Mouse (Mus musculus) ovary, adult 18-20 months (tissue): ENCODE measurements at regions not wholly inside any gene's neighbourhood (a gene's known extent, or its start where the extent isn't known, plus 50 kb on each side); places are given as distances from the start of the nearest gene placed in this dataset.

Experiments
- DNase-seq: peaks from one replicate; pipeline ENCODE4 v3.0.0; 2022; ENCODE audit warnings: low spot score, mixed read lengths

- no peak for DNase-seq
Observed at GRCm38 (mm10) chr17:68916531-68916930, 90.1 kb downstream of the Tmem200c start.

- DNase-seq = no peak
Observed at GRCm38 (mm10) chr17:68918228-68918627, 91.8 kb downstream of the Tmem200c start.

- no peak for DNase-seq
Observed at GRCm38 (mm10) chr17:68923271-68923670, 96.8 kb downstream of the Tmem200c start.

- DNase-seq = no peak
Observed at GRCm38 (mm10) chr17:68927418-68927817, 101.0 kb downstream of the Tmem200c start.

- no peak for DNase-seq
Observed at GRCm38 (mm10) chr17:68928691-68929090, 102.3 kb downstream of the Tmem200c start.

- DNase-seq = no peak
Observed at GRCm38 (mm10) chr17:68933265-68933664, 106.8 kb downstream of the Tmem200c start.

- DNase-seq = no peak
Observed at GRCm38 (mm10) chr17:68934066-68934465, 107.6 kb downstream of the Tmem200c start.

- peak; percentile 2 for DNase-seq
Observed at GRCm38 (mm10) chr17:68936016-68936415, 109.6 kb downstream of the Tmem200c start.

- no peak for DNase-seq
Observed at GRCm38 (mm10) chr17:68956275-68956674, 119.2 kb upstream of the Epb41l3 start.

- DNase-seq = no peak
Observed at GRCm38 (mm10) chr17:68961160-68961559, 114.3 kb upstream of the Epb41l3 start.

- no peak for DNase-seq
Observed at GRCm38 (mm10) chr17:68975606-68976005, 99.9 kb upstream of the Epb41l3 start.

- DNase-seq = no peak
Observed at GRCm38 (mm10) chr17:68978151-68978550, 97.3 kb upstream of the Epb41l3 start.

GRCm38 (mm10) chr17:68981120-68981519 lies 94.4 kb upstream of the Epb41l3 start:
- DNase-seq = no peak

- no peak for DNase-seq
Observed at GRCm38 (mm10) chr17:68982094-68982493, 93.4 kb upstream of the Epb41l3 start.

GRCm38 (mm10) chr17:68999913-69000312 lies 75.6 kb upstream of the Epb41l3 start:
- peak; percentile 1 for DNase-seq

GRCm38 (mm10) chr17:69004051-69004450 lies 71.4 kb upstream of the Epb41l3 start:
- DNase-seq = no peak

- DNase-seq = no peak
Observed at GRCm38 (mm10) chr17:69006272-69006671, 69.2 kb upstream of the Epb41l3 start.
